Mouse (Mus musculus): ENCODE measurements around the gene Milr1. TPM values are rescaled to one million over a fixed set of nuclear protein-coding genes. Genes with fewer than 3 reads are reported as not detected.

The Milr1 gene
- 0.78 and 1.8 TPM in 2 replicates for polyA plus RNA-seq (2012; ENCODE audit: low replicate concordance)

DNA sequence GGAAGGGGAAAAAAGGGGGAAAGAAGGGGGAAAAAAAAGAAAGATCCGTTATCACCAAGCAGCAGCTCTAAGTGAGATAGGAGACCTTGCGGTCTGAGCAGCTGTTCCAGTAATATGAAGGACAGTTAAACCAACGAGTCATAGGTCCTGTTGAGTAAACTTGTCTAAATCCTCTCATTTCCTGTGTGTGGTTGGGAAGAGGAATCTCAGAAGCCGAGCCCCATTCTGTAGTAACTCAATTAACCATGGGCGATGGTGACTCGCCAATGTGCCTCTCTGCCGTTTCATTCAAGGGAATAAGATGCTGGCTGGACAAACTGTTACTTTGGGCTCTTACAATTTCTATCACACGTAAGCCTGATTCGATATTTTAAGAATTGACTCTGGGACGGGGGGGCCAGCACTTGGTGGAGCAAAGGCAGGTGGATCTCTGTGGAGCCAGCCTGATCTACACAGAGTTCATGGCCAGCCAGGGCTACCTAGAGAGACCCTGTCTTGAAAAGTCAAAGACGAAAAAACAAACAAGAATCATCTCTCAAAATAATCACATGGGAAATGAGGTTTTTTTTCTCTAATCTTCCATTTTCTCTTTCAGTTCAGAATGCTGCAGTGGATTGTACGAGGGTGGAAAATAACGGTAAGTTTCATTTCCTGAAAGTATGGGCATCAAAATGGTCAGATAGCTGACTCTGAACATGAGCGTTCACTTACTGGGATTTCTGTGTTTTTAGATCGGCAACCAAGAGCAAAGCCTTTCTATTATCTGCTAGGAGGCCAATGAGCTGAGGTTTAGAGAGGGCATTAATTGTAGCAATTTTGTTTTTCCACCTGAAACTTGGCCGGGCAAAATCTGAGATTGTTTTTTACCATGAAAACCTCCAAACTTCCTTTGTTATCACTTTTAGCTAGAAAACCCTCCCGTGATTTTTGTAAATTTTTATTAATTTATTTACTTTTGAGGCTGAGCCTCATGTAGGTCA is at the start of gene Milr1:
Milr1 (plus strand) TSS at position 188 of the 980 bp plus-strand sequence.

DNA sequence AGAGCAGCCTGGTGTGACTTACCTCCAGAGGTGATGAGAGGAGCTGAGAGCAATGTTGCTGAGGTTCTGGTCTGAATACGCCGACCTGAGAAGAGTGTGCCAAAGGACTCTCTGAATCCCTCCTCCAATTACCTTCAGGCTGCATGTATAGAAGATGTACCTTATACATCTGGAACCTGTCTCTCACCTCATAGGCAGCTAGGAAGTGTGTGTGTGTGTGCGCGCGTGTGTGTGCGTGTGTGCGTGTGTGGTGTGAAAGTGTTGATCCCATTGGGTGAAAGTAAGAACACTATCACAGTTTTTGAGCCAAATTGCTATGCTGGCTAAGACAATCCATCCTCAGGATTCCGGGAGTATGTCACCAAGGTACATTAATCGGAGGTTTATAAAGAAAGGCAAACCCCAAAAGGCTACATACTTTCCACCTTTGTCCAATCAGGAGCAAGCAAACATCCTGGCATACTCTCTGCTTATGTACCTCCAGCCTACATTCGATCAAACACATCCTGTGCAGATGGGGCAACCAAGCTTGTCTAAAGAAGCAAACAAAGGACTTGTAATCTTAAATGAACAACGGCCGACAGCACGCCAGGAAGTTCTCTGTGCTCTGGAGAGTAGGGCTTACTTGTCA is 790 bp upstream of the Milr1 start, which contains the start of gene Pecam1:
Pecam1 (minus strand) TSS at position 508 of the 631 bp plus-strand sequence.

GRCm38 (mm10) chr11:106779388-106780088 is 28.5 kb downstream of the Milr1 start, which contains the start of gene Polg2:
Gene Polg2, minus strand, starts transcription at chr11:106779537.

DNA sequence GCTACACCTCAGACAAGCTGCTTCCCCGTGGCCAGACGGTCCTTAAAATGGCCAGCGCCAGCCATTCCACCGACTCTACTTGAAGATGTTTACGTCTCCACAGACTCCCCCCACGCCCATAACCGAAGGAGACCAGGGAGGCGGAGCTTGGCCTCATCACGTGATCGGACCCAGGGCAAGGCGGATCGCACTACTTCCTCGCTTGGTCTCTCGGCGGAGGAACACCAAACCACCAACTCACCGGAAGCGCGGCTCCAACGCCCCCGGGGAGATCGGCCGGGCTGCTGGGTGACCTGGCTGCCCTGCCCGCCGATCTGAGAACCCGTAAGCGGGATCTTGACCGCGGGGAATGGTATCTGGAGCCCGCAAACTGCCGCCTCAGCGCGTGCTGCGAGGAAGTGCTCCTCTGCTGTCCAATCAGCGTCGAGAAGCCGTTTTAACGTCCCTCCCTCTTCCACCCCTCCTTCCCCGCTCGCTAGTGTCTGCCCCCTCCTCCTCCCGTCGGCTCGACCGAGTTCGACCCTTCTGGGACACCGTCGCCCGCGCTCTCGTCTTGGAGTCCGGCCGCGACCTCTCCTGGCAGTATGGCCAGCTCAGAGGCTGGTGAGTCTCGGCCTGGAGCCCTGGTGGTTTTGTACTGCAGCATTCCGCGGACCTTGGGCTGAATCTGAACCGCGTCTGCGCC is 37.9 kb downstream of the Milr1 start, which contains the start of the genes Ddx5 and Cep95:
Ddx5 (minus strand) TSS at position 411 of the 685 bp plus-strand sequence.
Cep95 (plus strand) TSS at position 478 of the 685 bp plus-strand sequence.

Other genes starting within 250 kb of the Milr1 start
- gene Tex2, start 137.8 kb upstream of the Milr1 start, polyA plus RNA-seq (2012; ENCODE audit: low replicate concordance): 7.8 and 8.2 TPM in 2 replicates
- 10.4 and 15.9 TPM in 2 replicates for gene Pecam1, start 598 bp upstream of the Milr1 start, polyA plus RNA-seq (2012; ENCODE audit: low replicate concordance)
- gene Polg2, start 28.3 kb downstream of the Milr1 start, polyA plus RNA-seq (2012; ENCODE audit: low replicate concordance): 3.7 and 4.1 TPM in 2 replicates
- 3,300 and 9,073 TPM in 2 replicates for gene Ddx5, start 38.0 kb downstream of the Milr1 start, polyA plus RNA-seq (2012; ENCODE audit: low replicate concordance)
- gene Cep95, start 38.0 kb downstream of the Milr1 start, polyA plus RNA-seq (2012; ENCODE audit: low replicate concordance): 1.6 and 4.7 TPM in 2 replicates
- gene Smurf2, start 169.5 kb downstream of the Milr1 start, polyA plus RNA-seq (2012; ENCODE audit: low replicate concordance): 6.0 and 7.6 TPM in 2 replicates
- 1.7 and 4.2 TPM in 2 replicates for gene Kpna2, start 248.3 kb downstream of the Milr1 start, polyA plus RNA-seq (2012; ENCODE audit: low replicate concordance)